Mouse (Mus musculus) midbrain, embryonic 11.5 days (tissue): ENCODE measurements around the gene Olfr287. TPM values are rescaled to one million over a fixed set of nuclear protein-coding genes. Genes with fewer than 3 reads are reported as not detected.

Experiments used
- ATAC-seq: fragments of 200-750 bp; cut with Nextera tagmentation; 2 replicates; pipeline ENCODE4 v1.8.0; 2017; ENCODE audit warnings: moderate TSS enrichment, moderate library complexity; ENCODE audit not compliant: low FRiP score
- DNase-seq: peaks from one replicate; pipeline ENCODE4 v3.0.0; 2015; ENCODE audit warnings: low spot score; ENCODE audit errors: missing footprints
- H3K27ac ChIP-seq: fragments of 300-500 bp; sonication (generic); 2 replicates; pipeline ENCODE4 v1.5.1; 2014; ENCODE audit warnings: low read depth, low read length
- H3K27me3 ChIP-seq: fragments of 300-500 bp; sonication (generic); 2 replicates; pipeline ENCODE4 v1.6.1; 2014; ENCODE audit warnings: mild to moderate bottlenecking, low read length, moderate library complexity, mixed read lengths; ENCODE audit not compliant: control insufficient read depth, insufficient read depth
- H3K36me3 ChIP-seq: fragments of 300-500 bp; sonication (generic); 2 replicates; pipeline ENCODE4 v1.6.1; 2014; ENCODE audit warnings: mild to moderate bottlenecking, low read length, moderate library complexity, mixed read lengths; ENCODE audit not compliant: control insufficient read depth, insufficient read depth
- H3K4me1 ChIP-seq: fragments of 300-500 bp; sonication (generic); 2 replicates; pipeline ENCODE4 v1.6.1; 2014; ENCODE audit warnings: low read length; ENCODE audit not compliant: control insufficient read depth, insufficient read depth
- H3K4me2 ChIP-seq: fragments of 300-500 bp; sonication (generic); 2 replicates; pipeline ENCODE4 v1.6.1; 2014; ENCODE audit warnings: mild to moderate bottlenecking, moderate library complexity
- H3K4me3 ChIP-seq: fragments of 300-500 bp; sonication (generic); 2 replicates; pipeline ENCODE4 v1.5.1; 2014; ENCODE audit warnings: low read depth, low read length
- H3K9ac ChIP-seq: fragments of 300-500 bp; sonication (generic); 2 replicates; pipeline ENCODE4 v1.6.1; 2014; ENCODE audit warnings: low read length
- H3K9me3 ChIP-seq: fragments of 300-500 bp; sonication (generic); 2 replicates; pipeline ENCODE4 v1.6.1; 2016; ENCODE audit warnings: low read length; ENCODE audit not compliant: control insufficient read depth
- WGBS: fragments of 180-500 bp; shearing (Covaris S2); extraction: QIAGEN DNeasy Blood & Tissue Kit; methylation state at CpG from one replicate; pipeline ENCODE4 v1.1.7; 2014; 5-methylcytosine and 5-hydroxymethylcytosine counted together
- polyA plus RNA-seq: library from polyadenylated mRNA; unstranded; fragments of >200 nt; fragmentation: Nextera tagmentation; extraction: Ambion mirVana; gene quantifications from 2 replicates; pipeline ENCODE4 v1.2.1, GENCODE M21; 2014

The Olfr287 gene
- polyA plus RNA-seq = not detected in 2 replicates

GRCm38 (mm10) chr15:98220877-98221276 lies at the start of gene Olfr287, which contains the start of gene Gm44579:
Gene Olfr287, minus strand, starts transcription at chr15:98221056.
Gene Gm44579, minus strand, starts transcription at chr15:98220977.
- ATAC-seq = no peak
- WGBS = 69% methylated on average over 4 of the region's 4 CpGs

GRCm38 (mm10) chr15:98257776-98258175 lies 36.9 kb upstream of the Olfr287 start:
- WGBS = 84% methylated on average over 7 of the region's 7 CpGs
- H3K4me3 ChIP-seq = no peak overlapping the region
- H3K27ac ChIP-seq = no peak overlapping the region
- H3K4me2 ChIP-seq = no peak overlapping the region
- no peaks in the 10 kb centered on the region for H3K36me3 ChIP-seq
- H3K9me3 ChIP-seq = no peaks in the 10 kb centered on the region
- H3K27me3 ChIP-seq = no peaks in the 10 kb centered on the region
- DNase-seq (no peak), ATAC-seq (no peak)
- no peaks in the 10 kb centered on the region for H3K4me1 ChIP-seq
- H3K9ac ChIP-seq = no peak overlapping the region

More at GRCm38 (mm10) chr15:98220877-98221276, at the start of gene Olfr287, which contains the start of gene Gm44579:
- Histone ChIP-seq H3K9me3 (no peaks in the 10 kb centered on the region), H3K4me1 (no peaks in the 10 kb centered on the region), H3K27ac (no peak within 1 kb of the TSS), H3K9ac (no peak within 1 kb of the TSS), H3K4me3 (no peak within 1 kb of the TSS), H3K4me2 (no peak within 1 kb of the TSS), H3K36me3 (no peaks in the 10 kb centered on the region), H3K27me3 (no peaks in the 10 kb centered on the region)
- no peak for DNase-seq

GRCm38 (mm10) chr15:98257193-98257592 lies 36.3 kb upstream of the Olfr287 start, which contains the start of gene H1fnt:
Gene H1fnt, minus strand, starts transcription at chr15:98257293.
- Histone ChIP-seq H3K36me3 (no peaks in the 10 kb centered on the region), H3K27ac (no peak within 1 kb of the TSS), H3K9me3 (no peaks in the 10 kb centered on the region), H3K4me1 (no peaks in the 10 kb centered on the region), H3K4me2 (no peak within 1 kb of the TSS), H3K9ac (no peak within 1 kb of the TSS), H3K27me3 (no peaks in the 10 kb centered on the region), H3K4me3 (no peak within 1 kb of the TSS)
- DNase-seq = no peak
- ATAC-seq = no peak
- WGBS = 85% methylated on average over 8 of the region's 8 CpGs

- no peak for ATAC-seq
- H3K27me3 ChIP-seq = no peaks in the 10 kb centered on the region
Observed at GRCm38 (mm10) chr15:98256271-98256670, 35.4 kb upstream of the Olfr287 start.

GRCm38 (mm10) chr15:98235442-98235841 lies 14.6 kb upstream of the Olfr287 start:
- no peak for DNase-seq
- Histone ChIP-seq H3K4me3 (no peak overlapping the region), H3K9me3 (no peaks in the 10 kb centered on the region), H3K4me2 (no peak overlapping the region), H3K27me3 (no peaks in the 10 kb centered on the region), H3K4me1 (no peaks in the 10 kb centered on the region), H3K27ac (no peak overlapping the region), H3K36me3 (no peaks in the 10 kb centered on the region), H3K9ac (no peak overlapping the region)
- no peak for ATAC-seq
- WGBS = 93% methylated on average over 4 of the region's 4 CpGs

More at GRCm38 (mm10) chr15:98256271-98256670, 35.4 kb upstream of the Olfr287 start:
- 92% methylated on average over 13 of the region's 13 CpGs for WGBS
- no peak for DNase-seq
- no peak overlapping the region for H3K4me2 ChIP-seq
- H3K4me1 ChIP-seq = no peaks in the 10 kb centered on the region
- no peak overlapping the region for H3K27ac ChIP-seq
- H3K36me3 ChIP-seq = no peaks in the 10 kb centered on the region
- no peaks in the 10 kb centered on the region for H3K9me3 ChIP-seq
- H3K4me3 ChIP-seq = no peak overlapping the region
- no peak overlapping the region for H3K9ac ChIP-seq

GRCm38 (mm10) chr15:98234350-98234749 lies 13.5 kb upstream of the Olfr287 start, which contains the start of gene Olfr286:
Gene Olfr286, minus strand, starts transcription at chr15:98234450.
- no peak within 1 kb of the TSS for H3K27ac ChIP-seq
- no peaks in the 10 kb centered on the region for H3K4me1 ChIP-seq
- DNase-seq (no peak), ATAC-seq (no peak)
- H3K9me3 ChIP-seq = no peaks in the 10 kb centered on the region
- H3K9ac ChIP-seq = no peak within 1 kb of the TSS
- 86% methylated on average over 4 of the region's 4 CpGs for WGBS
- H3K36me3 ChIP-seq = no peaks in the 10 kb centered on the region
- no peak within 1 kb of the TSS for H3K4me3 ChIP-seq
- no peak within 1 kb of the TSS for H3K4me2 ChIP-seq
- H3K27me3 ChIP-seq = no peaks in the 10 kb centered on the region

GRCm38 (mm10) chr15:98226096-98226495 lies 5.2 kb upstream of the Olfr287 start:
- WGBS = 67% methylated on average over 7 of the region's 7 CpGs
- H3K9me3 ChIP-seq = no peaks in the 10 kb centered on the region
- H3K4me1 ChIP-seq = no peaks in the 10 kb centered on the region
- no peaks in the 10 kb centered on the region for H3K36me3 ChIP-seq
- DNase-seq (no peak), ATAC-seq (no peak)
- no peak overlapping the region for H3K4me3 ChIP-seq
- H3K27me3 ChIP-seq = no peaks in the 10 kb centered on the region
- H3K9ac ChIP-seq = no peak overlapping the region
- H3K27ac ChIP-seq = no peak overlapping the region
- no peak overlapping the region for H3K4me2 ChIP-seq

GRCm38 (mm10) chr15:98225610-98226009 lies 4.8 kb upstream of the Olfr287 start:
- no peaks in the 10 kb centered on the region for H3K27me3 ChIP-seq
- no peak overlapping the region for H3K27ac ChIP-seq
- H3K4me3 ChIP-seq = no peak overlapping the region
- DNase-seq (no peak), ATAC-seq (no peak)
- WGBS = 40% methylated on average over 16 of the region's 16 CpGs
- H3K36me3 ChIP-seq = no peaks in the 10 kb centered on the region
- no peaks in the 10 kb centered on the region for H3K9me3 ChIP-seq
- no peak overlapping the region for H3K9ac ChIP-seq
- H3K4me1 ChIP-seq = no peaks in the 10 kb centered on the region
- no peak overlapping the region for H3K4me2 ChIP-seq

GRCm38 (mm10) chr15:98222377-98222776 lies 1.5 kb upstream of the Olfr287 start:
- no peaks in the 10 kb centered on the region for H3K4me1 ChIP-seq
- no peaks in the 10 kb centered on the region for H3K9me3 ChIP-seq
- H3K4me3 ChIP-seq = no peak overlapping the region
- H3K4me2 ChIP-seq = no peak overlapping the region
- DNase-seq (no peak), ATAC-seq (no peak)
- no peaks in the 10 kb centered on the region for H3K36me3 ChIP-seq
- H3K27me3 ChIP-seq = no peaks in the 10 kb centered on the region
- no peak overlapping the region for H3K27ac ChIP-seq
- H3K9ac ChIP-seq = no peak overlapping the region
